Mouse (Mus musculus) bone marrow macrophage, adult 2 months (primary cell): Measurements from ENCODE around the gene Slc10a6.

Experiments
- CTCF ChIP-seq: IDR thresholded peaks from 2 replicates; pipeline ENCODE4 v1.5.1; 2012; ENCODE audit warnings: low read depth, mild to moderate bottlenecking, low read length, moderate library complexity
- POLR2A ChIP-seq: IDR thresholded peaks from 2 replicates; pipeline ENCODE4 v1.6.1; 2012; ENCODE audit warnings: mild to moderate bottlenecking, low read depth, low read length, borderline replicate concordance

- TF ChIP-seq POLR2A = no peak
- TF ChIP-seq CTCF = no peak
These were observed 68.7 kb downstream of the Slc10a6 start for GRCm38 (mm10) chr5:103560546-103560945.
